Mouse (Mus musculus): ENCODE measurements at regions not wholly inside any gene's neighbourhood (a gene's known extent, or its start where the extent isn't known, plus 50 kb on each side); places are given as distances from the start of the nearest gene placed in this dataset.
A peak's percentile ranks its signal among the peaks of the same experiment; 100 is the strongest.

DNA sequence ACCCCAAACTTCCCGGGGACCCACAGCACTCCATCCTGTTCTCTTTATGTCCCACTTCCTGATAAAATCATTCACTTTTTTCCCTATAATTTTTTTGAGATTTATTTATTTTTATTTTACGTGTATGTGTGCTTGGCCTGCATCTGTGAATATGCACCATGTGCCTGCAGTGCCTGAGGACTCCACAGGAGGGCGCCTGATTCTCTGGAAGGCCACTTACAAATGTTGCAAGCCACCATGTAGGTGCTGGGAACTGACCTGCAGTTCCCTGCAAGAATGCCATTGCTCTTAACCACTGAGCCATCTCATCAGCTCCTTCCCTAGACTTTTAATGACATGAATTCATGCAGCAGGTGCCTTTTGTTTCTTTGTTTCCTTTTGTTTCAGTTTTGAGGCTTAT is 134.9 kb upstream of the Zfp64 start:
- H3K4me3 ChIP-seq (replicated peaks; ENCODE audit: low read length), result no peak overlapping the region
- H3K27ac ChIP-seq (ENCODE audit: low read length), result no peak overlapping the region
- no peak overlapping the region for H3K4me2 ChIP-seq (ENCODE audit: low read depth, low read length)
- no peak overlapping the region for H3K9ac ChIP-seq (ENCODE audit: low read length)
- H3K4me1 ChIP-seq (ENCODE audit: control insufficient read depth, insufficient read depth, low read length), result no peaks in the 10 kb centered on the region
- 85% methylated on average over 3 of the region's 3 CpGs for WGBS
- no peak for ATAC-seq (ENCODE audit: insufficient read depth, low FRiP score)
- H3K36me3 ChIP-seq (ENCODE audit: control insufficient read depth, insufficient read depth, low read length), result no peaks in the 10 kb centered on the region
- no peaks in the 10 kb centered on the region for H3K27me3 ChIP-seq (ENCODE audit: control insufficient read depth, insufficient read depth, low read length)
- peaks cover 5% of the 10 kb centered on the region for H3K9me3 ChIP-seq (replicated peaks; ENCODE audit: control insufficient read depth, low read length)

DNA sequence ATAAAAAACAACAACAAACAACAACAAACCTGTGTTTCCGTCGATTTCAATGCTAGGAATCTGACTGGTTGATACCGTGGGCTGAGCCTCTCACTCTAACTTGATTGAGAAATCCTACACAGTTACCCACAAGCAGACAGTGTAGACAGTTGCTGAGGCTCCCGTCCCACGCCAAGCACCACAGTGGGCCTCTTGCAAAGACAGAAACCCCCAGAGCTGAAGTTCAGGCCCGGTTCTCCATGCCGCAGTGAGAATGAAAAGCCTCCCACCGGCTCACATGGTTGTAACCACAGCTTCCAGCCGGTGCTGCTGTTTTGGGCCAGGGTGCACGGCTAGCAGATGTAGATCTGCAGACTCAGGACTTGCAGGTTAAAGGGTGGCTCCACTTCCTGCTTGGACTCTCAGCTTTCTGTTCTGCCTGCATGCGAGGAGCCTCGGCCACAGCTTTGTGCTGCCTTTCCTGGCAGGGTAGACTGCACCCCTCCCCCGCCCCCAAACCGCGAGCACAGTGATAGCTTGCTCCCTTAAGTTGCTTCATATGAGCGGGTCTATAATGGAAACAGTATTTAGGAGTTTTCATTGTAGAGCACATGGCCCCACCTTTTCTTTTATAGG is 133.6 kb upstream of the Zfp64 start:
- Histone ChIP-seq H3K27me3 (ENCODE audit: control insufficient read depth, insufficient read depth, low read length) (no peaks in the 10 kb centered on the region), H3K4me1 (ENCODE audit: control insufficient read depth, insufficient read depth, low read length) (no peaks in the 10 kb centered on the region), H3K27ac (ENCODE audit: low read length) (no peak overlapping the region), H3K36me3 (ENCODE audit: control insufficient read depth, insufficient read depth, low read length) (no peaks in the 10 kb centered on the region), H3K4me2 (ENCODE audit: low read depth, low read length) (no peak overlapping the region), H3K9me3 (replicated peaks; ENCODE audit: control insufficient read depth, low read length) (peaks cover 5% of the 10 kb centered on the region), H3K4me3 (replicated peaks; ENCODE audit: low read length) (no peak overlapping the region), H3K9ac (ENCODE audit: low read length) (no peak overlapping the region)
- no peak for ATAC-seq (ENCODE audit: insufficient read depth, low FRiP score)
- 62% methylated on average over 16 of the region's 16 CpGs for WGBS

DNA sequence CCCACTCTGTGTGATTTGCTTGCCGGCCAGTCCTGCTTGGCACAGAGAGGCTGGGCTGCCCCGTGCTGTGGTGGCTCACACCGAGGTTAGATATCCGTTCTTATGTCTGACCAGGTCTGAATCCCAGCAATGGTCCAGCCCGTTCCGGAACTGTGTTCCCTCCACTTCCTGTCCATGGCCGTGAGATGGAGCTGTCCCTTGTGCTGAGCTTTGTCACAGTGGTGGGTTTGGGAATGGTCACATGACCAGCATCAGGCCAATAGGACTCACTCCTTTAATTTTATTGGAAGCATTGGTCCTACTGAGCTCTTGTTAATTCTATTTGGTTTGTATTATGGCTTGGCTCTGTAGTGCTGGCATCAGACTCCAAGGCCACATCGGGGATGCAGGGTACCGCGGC is 132.9 kb upstream of the Zfp64 start:
- ATAC-seq (ENCODE audit: insufficient read depth, low FRiP score), result no peak
- Histone ChIP-seq H3K36me3 (ENCODE audit: control insufficient read depth, insufficient read depth, low read length) (no peaks in the 10 kb centered on the region), H3K9me3 (replicated peaks; ENCODE audit: control insufficient read depth, low read length) (peaks cover 5% of the 10 kb centered on the region), H3K27ac (ENCODE audit: low read length) (no peak overlapping the region), H3K4me3 (replicated peaks; ENCODE audit: low read length) (no peak overlapping the region), H3K4me2 (ENCODE audit: low read depth, low read length) (no peak overlapping the region), H3K27me3 (ENCODE audit: control insufficient read depth, insufficient read depth, low read length) (no peaks in the 10 kb centered on the region), H3K4me1 (ENCODE audit: control insufficient read depth, insufficient read depth, low read length) (no peaks in the 10 kb centered on the region), H3K9ac (ENCODE audit: low read length) (no peak overlapping the region)
- WGBS, result 79% methylated on average over 10 of the region's 10 CpGs

DNA sequence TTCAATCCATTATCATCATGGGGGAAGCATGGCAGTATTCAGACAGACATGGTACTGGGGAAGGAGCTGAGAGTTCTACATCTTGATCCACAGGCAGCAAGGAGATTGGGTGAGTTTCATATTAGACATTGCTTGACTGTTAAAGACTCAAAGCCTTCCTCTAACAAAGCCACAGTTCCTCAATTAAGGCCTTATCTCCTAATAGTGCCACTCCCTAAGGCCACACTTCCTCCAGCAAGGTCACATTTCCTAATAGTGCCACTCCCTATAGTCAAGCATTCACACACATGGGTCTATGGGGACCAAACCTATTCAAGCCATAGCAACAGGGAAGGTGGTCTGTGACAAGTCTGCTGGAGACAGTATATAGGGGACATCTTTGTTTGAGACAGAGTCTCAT is 115.9 kb upstream of the Zfp64 start:
- H3K4me1 ChIP-seq (ENCODE audit: control insufficient read depth, insufficient read depth, low read length), result no peaks in the 10 kb centered on the region
- no peak overlapping the region for H3K4me2 ChIP-seq (ENCODE audit: low read depth, low read length)
- no peaks in the 10 kb centered on the region for H3K36me3 ChIP-seq (ENCODE audit: control insufficient read depth, insufficient read depth, low read length)
- no peak overlapping the region for H3K9ac ChIP-seq (ENCODE audit: low read length)
- H3K9me3 ChIP-seq (replicated peaks; ENCODE audit: control insufficient read depth, low read length), result peaks cover 9% of the 10 kb centered on the region; the same call in 1 of the 2 replicates
- H3K4me3 ChIP-seq (replicated peaks; ENCODE audit: low read length), result no peak overlapping the region
- no peak overlapping the region for H3K27ac ChIP-seq (ENCODE audit: low read length)
- no peaks in the 10 kb centered on the region for H3K27me3 ChIP-seq (ENCODE audit: control insufficient read depth, insufficient read depth, low read length)
- ATAC-seq (ENCODE audit: insufficient read depth, low FRiP score), result no peak

DNA sequence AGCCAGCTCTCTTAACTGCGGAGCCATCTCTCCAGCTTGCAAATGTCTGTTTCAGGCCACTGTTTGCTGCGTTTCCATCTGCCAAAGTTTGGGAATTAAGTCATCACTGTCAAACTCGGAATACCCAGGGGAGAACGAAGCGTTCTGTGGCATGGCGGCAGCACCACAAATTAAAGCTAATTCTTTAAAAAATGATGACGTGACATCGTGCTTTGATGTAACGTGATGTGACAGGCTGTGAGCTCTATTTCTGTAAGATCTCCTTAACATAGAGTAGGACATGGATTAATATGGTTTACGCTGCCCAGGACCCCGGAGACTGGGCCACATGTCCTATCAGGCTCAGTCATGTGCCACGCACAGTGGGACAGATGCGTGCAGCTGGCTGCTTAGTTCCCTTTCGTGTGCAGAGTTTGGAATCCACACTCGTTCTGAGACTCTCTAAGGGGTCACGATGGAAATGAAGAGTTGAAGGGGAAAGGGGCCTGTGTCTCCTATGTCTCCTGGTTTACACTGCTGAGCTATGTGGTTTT is 109.8 kb upstream of the Zfp64 start:
- Histone ChIP-seq H3K9me3 (replicated peaks; ENCODE audit: control insufficient read depth, low read length) (peaks cover 4% of the 10 kb centered on the region; the same call in 1 of the 2 replicates), H3K9ac (ENCODE audit: low read length) (no peak overlapping the region), H3K4me3 (replicated peaks; ENCODE audit: low read length) (no peak overlapping the region), H3K27ac (ENCODE audit: low read length) (no peak overlapping the region), H3K36me3 (ENCODE audit: control insufficient read depth, insufficient read depth, low read length) (no peaks in the 10 kb centered on the region), H3K4me2 (ENCODE audit: low read depth, low read length) (no peak overlapping the region), H3K27me3 (ENCODE audit: control insufficient read depth, insufficient read depth, low read length) (no peaks in the 10 kb centered on the region), H3K4me1 (ENCODE audit: control insufficient read depth, insufficient read depth, low read length) (0 out of 2 replicates have a peak, but pooled peaks cover 5% of the 10 kb centered on the region)
- WGBS, result 82% methylated on average over 16 of the region's 16 CpGs
- no peak for ATAC-seq (ENCODE audit: insufficient read depth, low FRiP score)

DNA sequence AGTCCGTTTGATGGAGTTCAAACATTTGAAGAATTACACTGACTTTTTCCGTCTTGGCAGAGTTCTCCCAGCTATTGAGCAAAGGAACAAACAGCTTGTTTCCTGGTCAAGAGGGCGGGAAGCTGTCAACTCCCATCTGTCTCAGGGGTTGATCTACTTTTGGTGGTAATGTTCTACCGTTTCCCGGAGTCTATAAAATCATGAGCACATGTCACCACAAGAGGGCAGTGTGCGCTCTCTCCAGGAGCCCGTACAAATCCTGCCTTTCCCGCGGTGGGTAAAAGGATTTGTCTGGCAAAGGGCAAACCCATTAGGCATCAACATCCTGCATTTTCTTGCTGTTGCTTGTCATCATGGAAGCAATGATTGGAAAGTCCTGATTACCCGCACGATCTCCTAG is 106.1 kb upstream of the Zfp64 start:
- peak overlapping the region; percentile 42; the same call in 1 of the 2 replicates for H3K4me2 ChIP-seq (ENCODE audit: low read depth, low read length)
- 0 out of 2 replicates have a peak, but pooled peaks have one; percentile 48 for ATAC-seq (ENCODE audit: insufficient read depth, low FRiP score)
- H3K9me3 ChIP-seq (replicated peaks; ENCODE audit: control insufficient read depth, low read length), result no peaks in the 10 kb centered on the region; the same call in 1 of the 2 replicates
- H3K27me3 ChIP-seq (ENCODE audit: control insufficient read depth, insufficient read depth, low read length), result no peaks in the 10 kb centered on the region
- H3K9ac ChIP-seq (ENCODE audit: low read length), result 0 out of 2 replicates have a peak overlapping the region, but pooled peaks have one; percentile 13
- 2% methylated on average over 11 of the region's 11 CpGs for whole genome bisulfite sequencing
- H3K4me1 ChIP-seq (ENCODE audit: control insufficient read depth, insufficient read depth, low read length), result 0 out of 2 replicates have a peak, but pooled peaks cover 5% of the 10 kb centered on the region
- H3K4me3 ChIP-seq (replicated peaks; ENCODE audit: low read length), result no peak overlapping the region
- no peak overlapping the region for H3K27ac ChIP-seq (ENCODE audit: low read length)
- H3K36me3 ChIP-seq (ENCODE audit: control insufficient read depth, insufficient read depth, low read length), result no peaks in the 10 kb centered on the region

DNA sequence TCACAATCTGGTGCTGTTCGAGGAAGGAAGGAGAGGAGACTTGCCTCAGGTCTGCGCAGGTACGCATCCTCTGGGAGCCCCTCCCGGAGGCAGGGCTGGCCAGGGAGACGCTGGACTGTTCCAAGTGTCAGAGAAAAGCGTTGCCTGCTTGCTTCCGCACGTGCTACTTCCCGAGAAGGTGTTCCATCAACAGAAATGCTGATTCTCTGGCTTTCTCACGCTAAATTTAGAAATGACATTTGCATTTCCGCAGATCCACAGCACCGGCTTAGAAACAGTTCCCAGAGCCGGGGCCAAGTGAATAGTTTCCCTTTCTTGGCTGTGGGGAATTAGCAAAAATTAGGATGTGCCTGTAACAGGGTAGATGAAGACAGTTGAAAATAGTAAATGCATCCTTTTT is 105.1 kb upstream of the Zfp64 start:
- no peaks in the 10 kb centered on the region for H3K36me3 ChIP-seq (ENCODE audit: control insufficient read depth, insufficient read depth, low read length)
- WGBS, result 48% methylated on average over 13 of the region's 13 CpGs
- no peak for ATAC-seq (ENCODE audit: insufficient read depth, low FRiP score)

DNA sequence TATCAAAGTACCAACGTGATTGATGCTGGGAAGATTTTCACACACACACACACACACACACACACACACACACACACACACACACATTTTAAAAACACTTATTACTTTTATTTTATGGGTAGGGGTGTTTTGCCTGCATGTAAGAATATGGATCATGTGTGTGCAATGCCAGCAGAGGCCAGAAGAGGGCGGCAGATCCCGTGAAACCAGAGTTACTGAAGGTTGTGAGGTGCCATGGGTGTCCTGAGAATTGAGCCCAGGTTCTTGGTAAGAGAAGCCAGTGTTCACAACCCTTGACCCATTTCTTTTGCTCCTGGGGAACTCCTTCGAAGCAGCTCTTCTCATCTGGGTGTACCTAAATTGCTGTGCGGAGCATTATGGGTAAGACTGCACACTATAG is 102.4 kb upstream of the Zfp64 start:
- Histone ChIP-seq H3K4me3 (replicated peaks; ENCODE audit: low read length) (no peak overlapping the region), H3K36me3 (ENCODE audit: control insufficient read depth, insufficient read depth, low read length) (no peaks in the 10 kb centered on the region), H3K9ac (ENCODE audit: low read length) (no peak overlapping the region), H3K9me3 (replicated peaks; ENCODE audit: control insufficient read depth, low read length) (no peaks in the 10 kb centered on the region; the same call in 1 of the 2 replicates), H3K4me1 (ENCODE audit: control insufficient read depth, insufficient read depth, low read length) (0 out of 2 replicates have a peak, but pooled peaks cover 5% of the 10 kb centered on the region), H3K4me2 (ENCODE audit: low read depth, low read length) (no peak overlapping the region), H3K27me3 (ENCODE audit: control insufficient read depth, insufficient read depth, low read length) (no peaks in the 10 kb centered on the region), H3K27ac (ENCODE audit: low read length) (no peak overlapping the region)
- 73% methylated on average over 5 of the region's 5 CpGs for WGBS
- no peak for ATAC-seq (ENCODE audit: insufficient read depth, low FRiP score)

More for the DNA sequence above, 105.1 kb upstream of the Zfp64 start:
- H3K27me3 ChIP-seq (ENCODE audit: control insufficient read depth, insufficient read depth, low read length), result no peaks in the 10 kb centered on the region
- no peak overlapping the region for H3K9ac ChIP-seq (ENCODE audit: low read length)
- no peak overlapping the region for H3K27ac ChIP-seq (ENCODE audit: low read length)
- no peaks in the 10 kb centered on the region; the same call in 1 of the 2 replicates for H3K9me3 ChIP-seq (replicated peaks; ENCODE audit: control insufficient read depth, low read length)
- H3K4me2 ChIP-seq (ENCODE audit: low read depth, low read length), result no peak overlapping the region
- no peak overlapping the region for H3K4me3 ChIP-seq (replicated peaks; ENCODE audit: low read length)
- 0 out of 2 replicates have a peak, but pooled peaks cover 5% of the 10 kb centered on the region for H3K4me1 ChIP-seq (ENCODE audit: control insufficient read depth, insufficient read depth, low read length)

DNA sequence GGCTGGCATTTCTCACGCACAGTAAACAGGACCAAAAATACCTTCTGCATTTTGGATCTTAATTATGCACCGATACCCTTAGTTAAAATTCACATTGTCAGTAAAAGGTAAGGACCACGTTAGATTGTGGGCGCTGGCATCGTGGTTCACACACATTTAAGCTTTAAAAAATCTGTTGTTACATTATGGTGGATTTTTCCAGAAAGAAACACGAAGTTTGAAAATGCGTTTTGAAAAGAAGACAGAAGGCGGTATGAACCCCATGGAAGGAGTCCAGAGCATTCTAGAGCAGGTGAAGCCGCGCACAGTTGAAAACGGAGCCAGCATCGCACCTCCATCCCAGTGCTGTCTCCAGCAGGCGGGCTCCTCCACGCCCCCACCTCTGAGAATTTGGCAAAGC is 94.6 kb upstream of the Zfp64 start:
- 85% methylated on average over 14 of the region's 14 CpGs for WGBS
- Histone ChIP-seq H3K4me3 (replicated peaks; ENCODE audit: low read length) (no peak overlapping the region), H3K27ac (ENCODE audit: low read length) (no peak overlapping the region), H3K27me3 (ENCODE audit: control insufficient read depth, insufficient read depth, low read length) (no peaks in the 10 kb centered on the region), H3K4me1 (ENCODE audit: control insufficient read depth, insufficient read depth, low read length) (no peaks in the 10 kb centered on the region), H3K9me3 (replicated peaks; ENCODE audit: control insufficient read depth, low read length) (no peaks in the 10 kb centered on the region), H3K4me2 (ENCODE audit: low read depth, low read length) (no peak overlapping the region), H3K36me3 (ENCODE audit: control insufficient read depth, insufficient read depth, low read length) (no peaks in the 10 kb centered on the region), H3K9ac (ENCODE audit: low read length) (no peak overlapping the region)
- ATAC-seq (ENCODE audit: insufficient read depth, low FRiP score), result no peak

All from stomach, embryonic 16.5 days (tissue).